Mouse (Mus musculus) intestine, embryonic 16.5 days (tissue): ENCODE measurements around the gene Fgf12. TPM values are rescaled to one million over a fixed set of nuclear protein-coding genes. Genes with fewer than 3 reads are reported as not detected.

Experiments used
- ATAC-seq: fragments of 200-750 bp; cut with Nextera tagmentation; 2 replicates; pipeline ENCODE4 v1.8.0; 2017; ENCODE audit warnings: moderate TSS enrichment, moderate library complexity
- H3K27ac ChIP-seq: fragments of 300-500 bp; sonication (generic); 2 replicates; pipeline ENCODE4 v1.5.1; 2014; ENCODE audit warnings: mild to moderate bottlenecking, low read length
- H3K27me3 ChIP-seq: fragments of 300-500 bp; sonication (generic); replicated peaks from 2 replicates; pipeline ENCODE4 v1.6.1; 2014; ENCODE audit warnings: low read length, control low read depth, mixed read lengths; ENCODE audit not compliant: control insufficient read depth, insufficient read depth
- H3K36me3 ChIP-seq: fragments of 300-500 bp; sonication (generic); 2 replicates; pipeline ENCODE4 v1.6.1; 2014; ENCODE audit warnings: low read length, control low read depth; ENCODE audit not compliant: control insufficient read depth, insufficient read depth
- H3K4me1 ChIP-seq: fragments of 300-500 bp; sonication (generic); 2 replicates; pipeline ENCODE4 v1.6.1; 2014; ENCODE audit warnings: low read length, control low read depth, mixed read lengths; ENCODE audit not compliant: control insufficient read depth, insufficient read depth
- H3K4me2 ChIP-seq: fragments of 300-500 bp; sonication (generic); 2 replicates; pipeline ENCODE4 v1.6.1; 2014; ENCODE audit warnings: low read depth, low read length, control low read depth
- H3K4me3 ChIP-seq: fragments of 300-500 bp; sonication (generic); 2 replicates; pipeline ENCODE4 v1.5.1; 2014; ENCODE audit warnings: mild to moderate bottlenecking, low read length
- H3K9ac ChIP-seq: fragments of 300-500 bp; sonication (generic); 2 replicates; pipeline ENCODE4 v1.6.1; 2014; ENCODE audit warnings: low read depth, low read length
- H3K9me3 ChIP-seq: fragments of 300-500 bp; sonication (generic); 2 replicates; pipeline ENCODE4 v1.6.1; 2016; ENCODE audit warnings: low read length, control low read depth; ENCODE audit not compliant: control insufficient read depth
- WGBS: fragments of 180-500 bp; shearing (Covaris S2); extraction: QIAGEN DNeasy Blood & Tissue Kit; methylation state at CpG from one replicate; pipeline ENCODE4 v1.1.7; 2014; 5-methylcytosine and 5-hydroxymethylcytosine counted together
- polyA plus RNA-seq: library from polyadenylated mRNA; unstranded; fragments of >200 nt; fragmentation: Nextera tagmentation; extraction: Ambion mirVana; gene quantifications from 2 replicates; pipeline ENCODE4 v1.2.1, GENCODE M21; 2015

Fgf12 gene
- polyA plus RNA-seq, 1 experiment from 2014 or later, result 1.1 TPM

DNA sequence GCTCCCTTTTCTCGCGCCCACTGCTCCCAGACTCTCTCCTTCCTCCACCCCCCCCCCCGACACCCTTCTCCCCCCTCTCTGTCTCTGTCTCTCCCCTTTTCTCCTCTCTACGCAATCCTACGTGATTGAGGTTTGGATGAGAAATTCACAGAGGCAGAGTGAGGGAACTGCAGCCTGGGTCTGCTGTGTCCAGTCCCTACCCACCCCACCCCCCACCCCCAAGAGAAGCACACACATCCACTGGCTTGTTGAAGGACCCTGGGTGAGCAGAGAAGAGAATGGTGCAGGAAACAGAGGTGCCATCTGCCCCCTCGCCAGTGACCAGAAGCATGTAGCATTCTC lies 305.8 kb downstream of the Fgf12 start:
- Histone ChIP-seq H3K27me3 (peaks cover 45% of the 10 kb centered on the region), H3K36me3 (no peaks in the 10 kb centered on the region), H3K9ac (0 out of 2 replicates have a peak overlapping the region, but pooled peaks have one; percentile 64), H3K4me2 (peak overlapping the region; percentile 100), H3K4me3 (peak overlapping the region; percentile 68), H3K27ac (no peak overlapping the region), H3K9me3 (no peaks in the 10 kb centered on the region), H3K4me1 (peaks cover 4% of the 10 kb centered on the region)
- 2% methylated on average over 3 of the region's 6 CpGs for WGBS
- ATAC-seq, result no peak

DNA sequence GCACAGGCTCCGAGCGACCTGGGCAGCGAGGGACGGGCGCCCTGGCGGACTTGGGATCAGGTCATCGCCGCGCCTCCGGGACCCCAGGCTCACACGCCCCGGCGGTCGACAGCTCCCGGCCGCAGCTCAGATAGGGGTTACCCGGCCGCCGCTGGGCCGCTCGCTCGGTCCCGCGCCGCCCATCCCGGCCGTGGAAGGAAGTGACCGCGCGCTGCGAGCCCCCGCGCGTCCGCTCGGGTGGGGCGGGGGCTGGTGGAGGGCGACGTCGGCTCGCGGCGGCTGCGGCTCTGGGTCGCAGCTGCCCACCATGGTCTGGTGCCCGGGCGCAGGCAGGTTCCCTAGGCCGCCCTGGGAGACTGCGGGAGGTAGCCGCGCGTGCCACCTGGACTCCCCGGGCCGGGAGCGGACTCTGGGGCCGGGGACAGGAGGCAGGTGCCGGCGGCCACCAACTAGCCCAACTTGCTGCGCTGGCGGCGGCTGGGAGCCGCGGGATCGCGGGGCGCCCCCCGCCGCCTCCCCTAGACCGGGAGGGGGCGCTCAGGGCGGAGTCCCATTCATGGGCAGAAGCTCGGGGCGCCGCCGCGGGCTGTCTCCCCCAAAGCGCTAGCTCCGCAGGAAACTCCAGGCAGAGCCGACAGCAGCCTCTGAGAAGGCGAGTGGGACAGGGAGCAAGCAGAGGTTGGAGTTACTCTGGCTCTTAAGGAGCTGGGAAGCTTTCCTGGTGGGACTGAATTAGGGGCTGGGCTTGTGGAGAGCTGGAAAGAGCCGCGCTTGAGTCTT lies 306.3 kb downstream of the Fgf12 start:
- Histone ChIP-seq H3K4me3 (peak overlapping the region; percentile 68), H3K36me3 (no peaks in the 10 kb centered on the region), H3K4me2 (peak overlapping the region; percentile 100), H3K9me3 (no peaks in the 10 kb centered on the region), H3K27ac (no peak overlapping the region), H3K9ac (peak overlapping the region; percentile 64), H3K4me1 (peaks cover 4% of the 10 kb centered on the region), H3K27me3 (peaks cover 46% of the 10 kb centered on the region)
- ATAC-seq, result peak; percentile 81
- WGBS, result under 1% methylated on average over 80 of the region's 82 CpGs

DNA sequence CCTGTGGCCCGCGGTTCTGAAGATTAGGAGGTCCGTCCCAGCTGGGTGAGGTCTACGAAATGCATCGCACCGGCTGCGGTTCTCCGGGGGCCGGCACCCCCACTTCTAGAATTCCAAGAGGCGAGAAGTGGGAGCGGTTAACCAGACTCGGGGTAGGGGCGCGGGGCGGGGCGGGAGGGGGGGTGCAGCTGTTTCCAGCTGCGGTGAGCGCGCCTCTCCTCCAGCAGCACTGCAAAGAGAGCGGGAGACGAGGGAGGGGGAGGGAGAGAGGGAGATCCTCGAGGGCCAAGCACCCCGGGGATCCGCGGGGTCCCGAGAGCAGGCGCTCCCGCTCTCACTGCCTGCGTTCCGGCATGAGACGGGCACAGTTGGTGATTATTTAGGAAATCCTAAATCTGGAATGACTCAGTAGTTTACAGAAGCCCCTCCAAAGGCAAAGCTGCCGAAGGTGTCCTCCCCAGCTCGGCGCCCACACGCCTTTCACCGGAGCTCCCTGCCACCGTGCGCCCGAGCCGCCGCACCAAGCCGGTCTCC lies 307.0 kb downstream of the Fgf12 start:
- under 1% methylated on average over 34 of the region's 42 CpGs for WGBS
- Histone ChIP-seq H3K4me1 (peaks cover 4% of the 10 kb centered on the region), H3K9ac (peak overlapping the region; percentile 64), H3K9me3 (no peaks in the 10 kb centered on the region), H3K4me3 (peak overlapping the region; percentile 68), H3K36me3 (no peaks in the 10 kb centered on the region), H3K27me3 (peaks cover 46% of the 10 kb centered on the region), H3K4me2 (peak overlapping the region; percentile 100), H3K27ac (no peak overlapping the region)
- peak; percentile 61 for ATAC-seq

GRCm38 (mm10) chr16:28444993-28445799 lies 307.7 kb downstream of the Fgf12 start:
- H3K9ac ChIP-seq, result no peak overlapping the region
- H3K27me3 ChIP-seq, result peaks cover 46% of the 10 kb centered on the region
- H3K36me3 ChIP-seq, result no peaks in the 10 kb centered on the region
- H3K4me1 ChIP-seq, result peaks cover 4% of the 10 kb centered on the region
- H3K27ac ChIP-seq, result no peak overlapping the region
- H3K4me3 ChIP-seq, result peak overlapping the region; percentile 68
- peak; percentile 55 for ATAC-seq
- peak overlapping the region; percentile 100 for H3K4me2 ChIP-seq
- under 1% methylated on average over 51 of the region's 51 CpGs for WGBS
- no peaks in the 10 kb centered on the region for H3K9me3 ChIP-seq

DNA sequence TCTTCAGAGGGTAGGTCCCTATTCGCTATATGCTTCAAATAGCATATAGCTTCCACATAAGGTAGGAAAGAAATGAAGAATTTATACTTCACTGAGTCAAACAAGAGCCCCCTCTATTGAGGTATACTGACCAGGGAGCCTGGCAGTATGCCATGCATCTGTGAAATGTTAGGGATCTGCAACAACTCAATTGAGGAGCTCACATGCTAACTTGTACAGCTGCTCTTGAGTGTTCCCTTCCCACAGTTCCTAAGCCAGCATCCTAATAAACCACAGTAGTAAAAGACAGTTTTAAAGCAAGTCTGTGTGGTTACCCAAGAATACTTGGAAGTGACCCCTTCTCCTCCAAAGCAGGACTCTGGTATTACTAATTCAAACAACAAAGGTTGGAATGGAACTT lies 331.3 kb downstream of the Fgf12 start:
- WGBS, result 96% methylated on average over 1 of the region's 1 CpGs
- Histone ChIP-seq H3K9ac (no peak overlapping the region), H3K27me3 (no peaks in the 10 kb centered on the region), H3K4me3 (no peak overlapping the region), H3K36me3 (no peaks in the 10 kb centered on the region), H3K4me2 (no peak overlapping the region), H3K4me1 (no peaks in the 10 kb centered on the region), H3K27ac (no peak overlapping the region), H3K9me3 (no peaks in the 10 kb centered on the region)
- ATAC-seq, result no peak

- Histone ChIP-seq H3K9me3 (no peaks in the 10 kb centered on the region), H3K27ac (no peak overlapping the region), H3K36me3 (no peaks in the 10 kb centered on the region), H3K4me1 (no peaks in the 10 kb centered on the region), H3K4me3 (no peak overlapping the region), H3K9ac (no peak overlapping the region), H3K27me3 (no peaks in the 10 kb centered on the region), H3K4me2 (no peak overlapping the region)
- 68% methylated on average over 3 of the region's 3 CpGs for WGBS
- no peak for ATAC-seq
Observed at GRCm38 (mm10) chr16:28419693-28420299, 333.1 kb downstream of the Fgf12 start.

DNA sequence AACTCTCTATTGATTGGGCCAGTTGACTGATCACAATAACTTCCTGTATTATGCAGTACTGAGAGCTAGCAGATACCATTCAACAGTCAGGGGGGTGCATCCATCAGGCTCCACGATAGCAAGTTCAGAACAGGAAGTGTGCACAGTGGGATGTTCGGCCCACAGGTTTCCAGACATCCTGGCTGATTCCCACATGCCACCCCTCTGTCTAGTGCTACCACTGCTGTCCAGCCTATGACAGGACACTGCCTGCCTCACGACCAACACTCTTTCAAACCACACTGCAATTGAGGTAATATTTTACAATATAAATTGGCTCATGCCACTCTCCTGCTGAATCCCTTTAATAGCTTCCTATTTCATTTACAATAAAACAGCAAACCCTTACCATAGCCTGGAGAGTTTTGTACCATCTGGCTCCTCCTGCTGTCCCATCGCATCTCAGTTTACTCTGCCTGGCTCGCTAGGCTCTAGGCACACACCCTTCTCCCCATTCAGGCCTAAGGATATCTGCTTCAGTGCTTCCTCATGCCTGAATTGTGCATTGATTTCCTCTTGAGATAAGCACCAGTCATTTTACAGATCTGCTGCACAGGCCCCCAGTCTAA lies 341.6 kb downstream of the Fgf12 start:
- H3K4me2 ChIP-seq, result no peak overlapping the region
- no peak overlapping the region for H3K27ac ChIP-seq
- 70% methylated on average over 5 of the region's 5 CpGs for WGBS
- no peaks in the 10 kb centered on the region for H3K4me1 ChIP-seq
- H3K27me3 ChIP-seq, result no peaks in the 10 kb centered on the region
- no peaks in the 10 kb centered on the region for H3K36me3 ChIP-seq
- H3K9me3 ChIP-seq, result no peaks in the 10 kb centered on the region
- no peak for ATAC-seq
- H3K9ac ChIP-seq, result no peak overlapping the region
- no peak overlapping the region for H3K4me3 ChIP-seq

DNA sequence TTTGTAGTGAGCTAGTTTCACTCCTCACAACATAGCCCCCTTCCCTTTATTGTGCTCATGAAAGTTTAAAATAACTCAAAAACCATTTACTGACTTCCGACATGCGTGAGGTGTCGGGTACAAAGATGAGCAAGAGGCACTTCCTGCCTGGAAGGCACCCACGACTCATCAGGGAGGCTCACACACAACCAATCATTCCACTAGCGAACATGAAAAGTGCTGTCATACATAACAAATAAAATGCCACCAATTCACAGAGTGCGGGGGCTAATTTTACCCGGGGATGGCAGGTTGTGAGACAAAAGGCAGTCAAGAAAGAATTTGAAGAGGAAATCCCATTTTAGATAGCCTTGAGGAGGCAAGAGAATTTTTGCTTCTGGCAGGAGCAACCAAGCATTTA lies 344.6 kb downstream of the Fgf12 start:
- WGBS, result 63% methylated on average over 7 of the region's 7 CpGs
- no peak overlapping the region for H3K27ac ChIP-seq
- H3K4me1 ChIP-seq, result no peaks in the 10 kb centered on the region
- H3K4me2 ChIP-seq, result no peak overlapping the region
- H3K9me3 ChIP-seq, result no peaks in the 10 kb centered on the region
- no peaks in the 10 kb centered on the region for H3K36me3 ChIP-seq
- H3K9ac ChIP-seq, result no peak overlapping the region
- no peak for ATAC-seq
- H3K27me3 ChIP-seq, result no peaks in the 10 kb centered on the region
- no peak overlapping the region for H3K4me3 ChIP-seq

DNA sequence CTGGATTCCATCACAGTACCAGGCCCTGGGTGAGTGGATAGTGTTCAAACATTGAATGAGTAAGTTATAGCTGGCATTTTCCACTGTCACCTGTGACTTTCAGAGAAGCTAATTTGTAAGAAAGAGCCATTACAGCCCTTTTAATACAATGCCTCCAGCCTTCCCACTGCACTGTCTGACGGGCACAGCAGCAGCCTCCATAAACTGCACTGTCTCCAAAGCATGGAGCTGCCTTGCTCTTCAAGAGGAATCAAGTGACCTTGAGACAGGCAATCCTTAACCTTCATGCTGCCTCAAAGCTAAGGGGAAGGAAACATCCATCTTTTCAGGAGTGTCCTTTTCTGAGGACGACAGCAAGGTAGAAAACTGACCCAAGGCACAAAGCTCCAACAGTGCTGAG lies 345.0 kb downstream of the Fgf12 start:
- 52% methylated on average over 2 of the region's 2 CpGs for WGBS
- Histone ChIP-seq H3K36me3 (no peaks in the 10 kb centered on the region), H3K27me3 (no peaks in the 10 kb centered on the region), H3K4me1 (no peaks in the 10 kb centered on the region), H3K9me3 (no peaks in the 10 kb centered on the region), H3K4me2 (no peak overlapping the region), H3K27ac (no peak overlapping the region), H3K9ac (no peak overlapping the region), H3K4me3 (no peak overlapping the region)
- no peak for ATAC-seq
